In genomic region chr3:154509394-154509793, GRCm38 (mm10) we compare ENCODE assay signal across 9 mouse cellular contexts.
"Had no signal": no experiment of that assay in that cellular context is flagged by ENCODE, and none has a peak within 500 bp of the region (broad histone marks: within the 10 kb centered on the region; RNA-seq: fewer than 3 reads in every experiment).

No protein-coding gene starts in this region.

- ATAC-seq: inflammation-experienced regulatory T-cells, adult 6 months; midbrain, embryonic 16.5 days had no signal

- DNase-seq: kidney, adult 18-20 months; kidney, postnatal 10 days; kidney, postnatal 4 days; left cerebral cortex, postnatal 4 days; lung, postnatal 14 days; right cerebral cortex, adult 18-20 months; right cerebral cortex, postnatal 25 days had no signal
